Mouse (Mus musculus): ENCODE data around the gene Olfm4. TPM values are rescaled to one million over a fixed set of nuclear protein-coding genes. Genes with fewer than 3 reads are reported as not detected.

Gene Olfm4
- polyA plus RNA-seq, 1 experiment from 2014 or later, result 0.21 TPM

GRCm38 (mm10) chr14:80046104-80046734, 62.3 kb downstream of the Olfm4 start:
- Histone ChIP-seq H3K27me3 (replicated peaks; ENCODE audit: low read depth, poor library complexity, severe bottlenecking) (no peaks in the 10 kb centered on the region), H3K4me3 (no peak overlapping the region), H3K27ac (replicated peaks) (no peak overlapping the region), H3K4me1 (0 out of 2 replicates have a peak, but pooled peaks cover 5% of the 10 kb centered on the region), H3K36me3 (replicated peaks) (no peaks in the 10 kb centered on the region), H3K9me3 (no peaks in the 10 kb centered on the region)
- WGBS, result 90% methylated on average over 6 of the region's 6 CpGs
- no peak for DNase-seq (ENCODE audit: low spot score)

DNA sequence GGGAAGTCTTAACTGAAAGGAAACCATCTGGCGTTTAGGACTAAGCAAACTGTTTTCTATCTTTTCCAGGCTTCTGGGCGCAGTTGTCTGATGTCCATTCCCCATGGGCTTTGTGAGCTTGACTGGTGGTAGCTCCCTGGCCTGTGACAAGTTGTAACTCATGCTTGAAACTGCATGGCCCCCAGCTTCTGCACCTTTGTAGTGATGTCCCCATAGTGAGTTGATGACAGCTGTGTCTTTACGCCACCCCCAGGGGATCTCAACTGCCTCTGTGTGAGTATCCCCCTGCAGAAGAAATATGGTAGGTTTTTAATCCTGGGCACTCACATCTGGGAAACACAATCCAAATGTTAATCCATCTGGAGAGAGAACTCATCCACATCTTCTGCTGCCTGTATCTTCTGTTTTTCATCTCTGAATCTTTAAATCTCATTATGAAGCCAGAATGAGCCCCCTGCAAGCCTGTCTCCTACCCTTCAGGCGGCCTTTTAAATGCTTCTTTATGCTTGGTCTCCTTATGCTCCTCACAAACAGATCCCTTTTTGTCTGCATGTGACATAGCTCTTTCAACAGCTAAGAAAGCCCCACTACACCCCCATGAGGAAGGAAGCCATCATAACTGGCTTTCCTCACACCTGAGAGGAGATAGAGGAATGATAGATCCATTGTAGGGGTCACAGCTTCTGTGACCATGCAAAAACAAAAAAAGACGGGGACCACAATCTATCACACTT, 63.7 kb downstream of the Olfm4 start:
- no peaks in the 10 kb centered on the region for H3K36me3 ChIP-seq (replicated peaks)
- no peaks in the 10 kb centered on the region for H3K27me3 ChIP-seq (replicated peaks; ENCODE audit: low read depth, poor library complexity, severe bottlenecking)
- no peak overlapping the region for H3K4me3 ChIP-seq
- DNase-seq (ENCODE audit: low spot score), result no peak
- WGBS, result 43% methylated on average over 5 of the region's 5 CpGs
- H3K4me1 ChIP-seq, result 0 out of 2 replicates have a peak, but pooled peaks cover 5% of the 10 kb centered on the region
- no peak overlapping the region for H3K27ac ChIP-seq (replicated peaks)
- no peaks in the 10 kb centered on the region for H3K9me3 ChIP-seq

DNA sequence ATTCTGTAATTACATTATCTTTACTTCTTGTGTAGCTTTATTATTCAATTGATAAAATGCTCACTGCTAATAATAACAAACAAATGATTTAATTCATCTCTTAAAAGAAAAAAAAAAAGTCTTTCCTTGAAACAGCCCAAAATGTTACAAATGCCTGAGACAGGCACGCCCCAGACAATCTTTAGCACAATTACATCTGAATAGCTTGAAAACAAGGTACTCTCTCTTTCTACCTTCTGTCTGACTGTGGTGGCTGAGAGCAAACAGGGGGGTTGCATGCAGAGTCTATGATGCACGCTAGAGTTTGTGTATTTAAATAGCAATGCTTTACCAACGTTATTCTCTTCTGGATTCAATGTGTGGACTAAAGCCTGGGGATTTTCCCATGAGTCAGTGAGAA, 71.8 kb downstream of the Olfm4 start:
- Histone ChIP-seq H3K27ac (replicated peaks) (no peak overlapping the region), H3K36me3 (replicated peaks) (no peaks in the 10 kb centered on the region), H3K4me3 (no peak overlapping the region), H3K4me1 (no peaks in the 10 kb centered on the region), H3K9me3 (no peaks in the 10 kb centered on the region), H3K27me3 (replicated peaks; ENCODE audit: low read depth, poor library complexity, severe bottlenecking) (no peaks in the 10 kb centered on the region)
- WGBS, result 77% methylated on average over 3 of the region's 3 CpGs
- DNase-seq (ENCODE audit: low spot score), result no peak

- Histone ChIP-seq H3K27ac (replicated peaks) (no peak overlapping the region), H3K9me3 (no peaks in the 10 kb centered on the region), H3K4me3 (no peak overlapping the region), H3K36me3 (replicated peaks) (no peaks in the 10 kb centered on the region), H3K27me3 (replicated peaks; ENCODE audit: low read depth, poor library complexity, severe bottlenecking) (no peaks in the 10 kb centered on the region), H3K4me1 (no peaks in the 10 kb centered on the region)
- WGBS, result 87% methylated on average over 3 of the region's 3 CpGs
- DNase-seq (ENCODE audit: low spot score), result no peak
These were observed 77.8 kb downstream of the Olfm4 start for GRCm38 (mm10) chr14:80061686-80062085.

DNA sequence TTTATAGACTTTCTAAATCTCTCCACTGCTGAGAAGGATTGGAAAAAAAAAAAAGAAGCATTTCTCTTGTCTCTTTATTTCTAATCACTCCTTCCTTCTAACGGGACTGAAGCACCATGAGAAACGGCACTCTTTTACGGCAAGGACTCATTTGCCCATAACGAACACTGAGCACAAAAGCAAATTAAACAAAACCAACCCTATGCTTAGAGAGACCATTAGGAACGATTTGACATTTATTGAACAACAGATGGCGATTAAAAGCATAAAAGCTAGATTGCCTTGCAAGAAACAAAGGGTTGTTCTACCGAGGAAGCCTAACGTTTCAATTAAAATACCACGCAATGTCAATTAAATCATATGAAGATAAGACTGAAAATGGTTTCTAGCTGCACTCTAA, 79.0 kb downstream of the Olfm4 start:
- no peak for DNase-seq (ENCODE audit: low spot score)
- Histone ChIP-seq H3K27ac (replicated peaks) (no peak overlapping the region), H3K36me3 (replicated peaks) (no peaks in the 10 kb centered on the region), H3K4me3 (no peak overlapping the region), H3K9me3 (no peaks in the 10 kb centered on the region), H3K27me3 (replicated peaks; ENCODE audit: low read depth, poor library complexity, severe bottlenecking) (no peaks in the 10 kb centered on the region), H3K4me1 (no peaks in the 10 kb centered on the region)
- WGBS, result 81% methylated on average over 9 of the region's 9 CpGs

GRCm38 (mm10) chr14:80070580-80070979, 86.7 kb downstream of the Olfm4 start:
- no peaks in the 10 kb centered on the region for H3K27me3 ChIP-seq (replicated peaks; ENCODE audit: low read depth, poor library complexity, severe bottlenecking)
- no peak for DNase-seq (ENCODE audit: low spot score)
- no peaks in the 10 kb centered on the region for H3K36me3 ChIP-seq (replicated peaks)
- H3K4me3 ChIP-seq, result no peak overlapping the region
- no peak overlapping the region for H3K27ac ChIP-seq (replicated peaks)
- H3K9me3 ChIP-seq, result no peaks in the 10 kb centered on the region
- WGBS, result 86% methylated on average over 3 of the region's 3 CpGs
- no peaks in the 10 kb centered on the region for H3K4me1 ChIP-seq

Other genes with a start within 250 kb of the Olfm4 start
- gene Pcdh8, start 212.8 kb upstream of the Olfm4 start, polyA plus RNA-seq (2016; fragmentation: Nextera tagmentation; extraction: Ambion mirVana), result 3.6 and 9.8 TPM in 2 replicates